Comparison of ENCODE assay signal across 18 mouse cellular contexts in genomic region chr3:146399203-146399602, GRCm38 (mm10).
DNase-seq lines count a peak whose midpoint lies in the region; ATAC-seq lines count a peak whose summit lies in the region.
"Had no signal": no experiment of that assay in that cellular context is flagged by ENCODE, and none has a peak within 500 bp of the region (broad histone marks: within the 10 kb centered on the region; RNA-seq: fewer than 3 reads in every experiment).

No protein-coding gene starts in this region.

- ATAC-seq in frontal cortex, adult (ENCODE audit: low TSS enrichment), result peak; percentile 85
- ATAC-seq: activated CD4-positive, CD25-positive, alpha-beta regulatory T cell, adult 4 months; CD4-positive, CD25-positive, alpha-beta regulatory T cell, adult 4 months; hindbrain, postnatal 0 days had no signal

- no peak for DNase-seq in frontal cortex, postnatal 14 days (ENCODE audit: low spot score in 2 of 2)
- DNase-seq in right cerebral cortex, adult 18-20 months, result peak; percentile 45
- no peak for DNase-seq in right cerebral cortex, postnatal 36 days (ENCODE audit: low spot score in 2 of 2)
- DNase-seq in NIH3T3 (ENCODE audit: low read depth), result peak; percentile 52
- peak; percentile 68 for DNase-seq in brain, adult 2 months (ENCODE audit: low read depth, low spot score)
- no peak for DNase-seq in ovary, adult 18-20 months (ENCODE audit: low spot score)
- DNase-seq: adrenal gland, postnatal 14 days; B cell, adult 2 months; cerebellum, adult 18-20 months; cerebellum, adult 9-11 months; cerebellum, postnatal 36 days; gastrocnemius, postnatal 14 days; heart, adult 2 months; heart, postnatal 14 days had no signal

Comparison
In these comparisons a context has a peak if more than half of its experiments do, and no peak if none do; other contexts are left out.
1. DNase-seq: peak in right cerebral cortex, adult 18-20 months (single experiment), NIH3T3 (single experiment) and brain, adult 2 months (single experiment); none in frontal cortex, postnatal 14 days (0 of 2), right cerebral cortex, postnatal 36 days (0 of 2) and ovary, adult 18-20 months (single experiment).